Mouse (Mus musculus) gastrocnemius, adult 2 months (tissue): ENCODE measurements at regions not wholly inside any gene's neighbourhood (a gene's known extent, or its start where the extent isn't known, plus 50 kb on each side); places are given as distances from the start of the nearest gene placed in this dataset.

ENCODE experiments used
- DNase-seq: peaks from one replicate; pipeline ENCODE4 v3.0.0; 2022
- H3K27ac ChIP-seq: fragments of 200-600 bp; 2 replicates; pipeline ENCODE4 v1.8.1; 2022; ENCODE audit warnings: mild to moderate bottlenecking
- H3K4me3 ChIP-seq: fragments of 200-600 bp; 2 replicates; pipeline ENCODE4 v1.8.1; 2022; ENCODE audit warnings: mild to moderate bottlenecking, moderate library complexity
- CTCF ChIP-seq: fragments of 200-600 bp; IDR thresholded peaks from 2 replicates; pipeline ENCODE4 v1.8.1; 2022; ENCODE audit warnings: antibody characterized with exemption, mild to moderate bottlenecking, moderate library complexity
- intact Hi-C: fragments of 180-260 bp; cut with DNase I; formaldehyde crosslinking; loops from one replicate; pipeline ENCODE4 v1.15.1; 2025

GRCm38 (mm10) chr7:136780708-136781107, 113.7 kb upstream of the Mgmt start:
- no peak for DNase-seq
- intact Hi-C loops = no loop called here
- TF ChIP-seq CTCF = no peak
- no peak overlapping the region for H3K27ac ChIP-seq
- H3K4me3 ChIP-seq = no peak overlapping the region

- no peak for TF ChIP-seq CTCF
These were observed 103.3 kb upstream of the Mgmt start for GRCm38 (mm10) chr7:136791162-136791561.

GRCm38 (mm10) chr7:136792131-136792530, 102.3 kb upstream of the Mgmt start:
- H3K27ac ChIP-seq = no peak overlapping the region
- intact Hi-C loops = no loop called here
- TF ChIP-seq CTCF = no peak
- DNase-seq = no peak
- H3K4me3 ChIP-seq = no peak overlapping the region

More at GRCm38 (mm10) chr7:136791162-136791561, 103.3 kb upstream of the Mgmt start:
- no peak overlapping the region for H3K4me3 ChIP-seq
- no peak for DNase-seq
- no peak overlapping the region for H3K27ac ChIP-seq
- intact Hi-C loops = no loop called here

- no peak overlapping the region for H3K27ac ChIP-seq
- no peak for DNase-seq
- no peak for TF ChIP-seq CTCF
- intact Hi-C loops = no loop called here
- H3K4me3 ChIP-seq = no peak overlapping the region
These were observed 98.0 kb upstream of the Mgmt start for GRCm38 (mm10) chr7:136796415-136796814.

GRCm38 (mm10) chr7:136797780-136798435, 96.5 kb upstream of the Mgmt start:
- TF ChIP-seq CTCF = no peak
- intact Hi-C loops = no loop called here
- H3K4me3 ChIP-seq = no peak overlapping the region
- no peak overlapping the region for H3K27ac ChIP-seq
- no peak for DNase-seq

GRCm38 (mm10) chr7:136798605-136799004, 95.8 kb upstream of the Mgmt start:
- TF ChIP-seq CTCF = no peak
- intact Hi-C loops = no loop called here

GRCm38 (mm10) chr7:136807101-136807500, 87.3 kb upstream of the Mgmt start:
- intact Hi-C loops = no loop called here
- no peak overlapping the region for H3K4me3 ChIP-seq
- TF ChIP-seq CTCF = no peak
- no peak for DNase-seq
- no peak overlapping the region for H3K27ac ChIP-seq

More at GRCm38 (mm10) chr7:136798605-136799004, 95.8 kb upstream of the Mgmt start:
- DNase-seq = no peak
- H3K4me3 ChIP-seq = no peak overlapping the region
- H3K27ac ChIP-seq = no peak overlapping the region

- DNase-seq = no peak
- intact Hi-C loops = no loop called here
- TF ChIP-seq CTCF = peak; percentile 42
- no peak overlapping the region for H3K4me3 ChIP-seq
- H3K27ac ChIP-seq = no peak overlapping the region
These were observed 86.4 kb upstream of the Mgmt start for GRCm38 (mm10) chr7:136807968-136808367.

- no peak for DNase-seq
- intact Hi-C loops = no loop called here
- TF ChIP-seq CTCF = no peak
- Histone ChIP-seq H3K4me3 (no peak overlapping the region), H3K27ac (no peak overlapping the region)
These were observed 84.8 kb upstream of the Mgmt start for GRCm38 (mm10) chr7:136809576-136809975.

GRCm38 (mm10) chr7:136813691-136814325, 80.6 kb upstream of the Mgmt start:
- TF ChIP-seq CTCF = no peak
- DNase-seq = no peak
- intact Hi-C loops = no loop called here
- H3K27ac ChIP-seq = no peak overlapping the region
- H3K4me3 ChIP-seq = no peak overlapping the region

GRCm38 (mm10) chr7:136814751-136815150, 79.7 kb upstream of the Mgmt start:
- intact Hi-C loops = no loop called here
- Histone ChIP-seq H3K4me3 (no peak overlapping the region), H3K27ac (no peak overlapping the region)
- no peak for DNase-seq
- no peak for TF ChIP-seq CTCF

- intact Hi-C loops = no loop called here
- DNase-seq = no peak
- no peak overlapping the region for H3K27ac ChIP-seq
- TF ChIP-seq CTCF = no peak
- no peak overlapping the region for H3K4me3 ChIP-seq
These were observed 74.1 kb upstream of the Mgmt start for GRCm38 (mm10) chr7:136820291-136820690.

GRCm38 (mm10) chr7:136825647-136826046, 68.8 kb upstream of the Mgmt start:
- TF ChIP-seq CTCF = no peak
- no peak overlapping the region for H3K27ac ChIP-seq
- DNase-seq = no peak
- peak overlapping the region; percentile 21; the same call in 1 of the 2 replicates for H3K4me3 ChIP-seq
- intact Hi-C loops = no loop called here
